Mouse (Mus musculus): ENCODE results near the gene Tdo2. TPM values are rescaled to one million over a fixed set of nuclear protein-coding genes. Genes with fewer than 3 reads are reported as not detected.

Tdo2 gene
- 10 to 100 TPM; 29.6 to 65.4 TPM for total RNA-seq (2021)
- long read RNA-seq, experiment 1, transcript Tdo2-201 (12 exons, 3,431 nt), result major isoform, 76 of 83 reads
- long read RNA-seq, experiment 1, partial matches to known transcripts, result 3 of 83 reads
- long read RNA-seq, experiment 1, other reads (novel, unspliced or antisense), result 4 of 83 reads
- long read RNA-seq, experiment 2, partial matches to known transcripts, result 0 of 3 reads
- long read RNA-seq, experiment 2, other reads (novel, unspliced or antisense), result 0 of 3 reads

DNA sequence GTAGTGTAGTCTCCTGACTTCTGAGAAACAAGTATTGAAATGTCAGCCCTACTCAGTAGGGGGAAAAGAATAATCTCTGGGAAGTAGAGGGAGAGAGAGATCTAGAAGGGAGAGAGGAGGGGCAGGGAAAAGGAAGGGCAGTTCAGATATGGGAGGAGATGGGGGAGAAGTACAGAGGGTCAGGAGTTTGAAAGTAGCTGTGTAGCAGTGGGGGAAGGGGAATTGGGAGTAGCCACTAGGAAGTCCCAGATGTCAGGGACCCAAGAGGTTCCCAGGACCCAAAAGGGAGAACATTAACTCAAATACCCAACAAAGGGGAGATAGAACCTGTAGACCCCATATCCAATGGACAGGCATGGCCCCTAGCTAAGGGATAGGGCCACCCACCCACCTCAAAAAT is at the start of gene Tdo2:
Gene Tdo2, minus strand, starts transcription at position 101 of the 400 bp plus-strand sequence.
- no peak for DNase-seq

DNA sequence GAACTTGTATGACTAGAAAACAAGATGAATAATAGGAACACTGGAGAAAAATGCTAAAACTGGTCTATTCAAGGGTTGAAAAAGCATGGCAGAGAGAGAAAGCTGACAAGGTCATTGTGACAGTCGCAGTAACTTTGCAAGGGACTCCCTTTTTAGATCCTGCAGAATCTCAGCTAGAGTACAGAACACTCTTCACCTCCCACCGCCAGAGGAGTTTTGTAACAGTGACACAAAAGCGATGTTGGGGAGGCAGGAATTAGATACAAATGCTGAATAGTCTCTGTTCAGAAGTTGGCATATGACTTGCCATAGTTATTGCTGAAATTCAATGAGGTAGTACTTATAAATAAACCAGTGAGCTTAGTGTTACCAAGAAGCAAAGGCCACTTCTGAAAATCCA is 47.1 kb upstream of the Tdo2 start:
- no peak for DNase-seq

- DNase-seq, result no peak
These were observed 46.5 kb upstream of the Tdo2 start for GRCm38 (mm10) chr3:82022421-82022920.

GRCm38 (mm10) chr3:82014148-82014703 is 38.2 kb upstream of the Tdo2 start:
- no peak for DNase-seq

GRCm38 (mm10) chr3:82007002-82007401 is 31.0 kb upstream of the Tdo2 start:
- DNase-seq, result no peak

GRCm38 (mm10) chr3:81995988-81996387 is 20.0 kb upstream of the Tdo2 start:
- DNase-seq, result peak; percentile 32

GRCm38 (mm10) chr3:81995371-81995770 is 19.4 kb upstream of the Tdo2 start:
- DNase-seq, result no peak

DNA sequence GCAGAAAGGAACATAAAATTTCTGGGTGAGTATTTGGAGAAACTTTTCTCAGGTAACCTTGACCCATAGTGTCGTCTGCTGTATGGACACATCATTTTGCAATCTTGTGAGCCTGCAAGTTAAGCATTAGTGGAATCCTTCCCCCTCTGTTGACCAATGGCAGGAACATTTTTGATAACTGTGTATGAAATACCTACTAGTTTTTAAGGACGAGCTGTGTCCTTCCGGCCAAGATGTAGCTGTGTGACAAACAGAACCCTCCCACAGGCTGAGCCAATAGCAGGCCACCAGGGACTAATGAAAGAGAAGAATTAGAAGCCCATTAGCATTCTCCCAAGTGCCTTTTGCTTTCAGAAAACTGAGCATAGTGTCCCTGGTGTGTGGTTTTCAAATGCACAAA is 14.5 kb upstream of the Tdo2 start:
- DNase-seq, result no peak

- no peak for DNase-seq
These were observed 13.7 kb upstream of the Tdo2 start for GRCm38 (mm10) chr3:81989692-81990141.

DNA sequence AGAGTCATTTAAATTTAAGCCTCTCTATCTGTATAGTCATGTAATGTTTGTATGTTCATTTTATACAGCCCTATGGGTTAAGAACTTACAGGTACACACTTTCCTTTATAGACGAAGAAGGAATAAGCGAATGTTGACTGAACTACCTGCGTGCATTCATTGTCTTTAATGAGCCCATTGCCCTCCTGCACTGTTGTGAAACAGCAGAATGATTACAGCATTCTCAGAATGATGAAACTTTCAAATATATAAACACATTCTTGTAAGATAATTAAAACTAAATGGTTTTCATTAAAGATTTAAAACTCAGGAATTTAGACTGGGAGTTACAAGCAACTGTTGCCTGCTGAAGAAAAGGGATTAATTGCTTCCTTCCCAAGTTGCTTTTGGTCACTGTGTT is 11.6 kb upstream of the Tdo2 start:
- no peak for DNase-seq

GRCm38 (mm10) chr3:81986103-81986502 is 10.1 kb upstream of the Tdo2 start:
- no peak for DNase-seq

DNA sequence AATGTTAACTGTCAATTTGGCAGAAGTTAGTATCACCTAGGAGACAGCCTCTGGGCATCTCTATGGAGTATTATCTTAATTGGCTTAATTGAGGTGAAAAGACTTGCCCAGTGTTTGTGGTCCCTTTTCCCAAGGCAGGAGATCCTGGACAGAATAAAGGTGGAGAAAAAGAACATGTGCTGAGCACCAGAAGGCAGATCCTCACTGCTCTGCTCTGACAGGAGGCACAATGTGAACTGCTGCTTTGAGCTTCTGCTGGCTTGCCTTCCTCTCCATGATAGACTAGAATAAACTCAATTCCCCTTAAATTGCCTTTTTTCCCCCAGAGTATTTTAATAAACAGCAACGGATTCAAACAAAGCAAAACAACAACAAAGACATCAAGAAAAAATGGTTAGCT is 9.1 kb upstream of the Tdo2 start:
- no peak for DNase-seq

DNA sequence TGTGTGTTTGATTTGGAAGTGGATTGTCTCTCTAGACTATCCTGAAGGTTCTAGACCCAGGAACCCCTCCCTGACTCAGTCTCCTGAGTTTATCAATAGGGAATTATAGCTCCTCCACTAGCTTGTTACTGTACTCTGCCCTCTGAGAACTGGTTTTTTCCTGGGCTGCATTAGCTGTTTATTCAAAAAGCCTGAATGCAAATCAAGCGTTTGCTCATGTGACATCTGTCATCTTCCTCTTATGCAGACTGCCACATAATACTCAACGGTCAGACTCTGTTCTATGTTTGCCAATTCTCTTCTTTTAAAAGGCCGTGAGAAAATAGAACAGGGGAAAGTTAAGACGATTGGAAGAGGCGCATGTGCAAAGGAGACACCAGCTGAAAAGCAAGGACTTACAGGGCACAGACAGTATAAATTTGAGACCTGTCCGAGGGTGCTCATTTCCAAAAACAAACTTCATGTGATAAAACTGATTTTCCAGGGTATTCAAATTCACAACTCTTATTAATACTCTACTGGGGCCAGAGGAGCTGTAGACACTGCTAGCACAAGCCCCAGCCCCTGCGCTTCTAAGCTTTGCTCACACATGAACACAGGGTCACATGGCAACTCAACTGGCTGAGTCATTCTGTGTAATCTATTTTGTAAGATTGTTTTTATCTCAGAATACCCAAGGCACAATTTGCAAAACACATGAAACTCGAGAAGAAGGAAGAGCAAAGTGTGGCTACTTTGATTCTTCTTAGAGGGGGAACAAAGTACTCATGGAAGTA is 7.3 kb upstream of the Tdo2 start:
- DNase-seq, result peak; percentile 29

GRCm38 (mm10) chr3:81981990-81982389 is 6.0 kb upstream of the Tdo2 start, which contains the start of gene Asic5:
TSS of gene Asic5 (plus strand) at chr3:81982290.
- no peak for DNase-seq

GRCm38 (mm10) chr3:81981576-81981975 is 5.6 kb upstream of the Tdo2 start:
- DNase-seq, result no peak

GRCm38 (mm10) chr3:81975607-81976006 is 395 bp downstream of the Tdo2 start:
- DNase-seq, result no peak

DNA sequence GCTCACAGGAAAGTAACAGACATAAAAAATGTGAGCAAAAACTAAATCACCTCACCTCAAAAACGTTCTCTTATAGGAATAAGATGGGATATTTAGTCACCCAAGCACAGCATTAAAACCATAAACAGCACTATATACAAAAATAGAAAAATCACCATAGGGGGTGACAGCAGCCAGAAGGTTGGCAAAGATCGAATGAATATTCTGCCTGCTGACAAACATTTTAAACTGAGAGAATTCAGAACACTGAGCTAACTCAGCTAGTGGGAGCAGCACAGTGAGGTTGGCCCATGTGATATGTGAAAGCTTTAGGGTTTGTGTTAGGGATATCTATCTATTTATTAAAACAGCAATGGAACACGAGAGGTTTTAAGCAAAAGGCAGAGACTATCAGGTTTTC is 11.4 kb downstream of the Tdo2 start:
- DNase-seq, result no peak

DNA sequence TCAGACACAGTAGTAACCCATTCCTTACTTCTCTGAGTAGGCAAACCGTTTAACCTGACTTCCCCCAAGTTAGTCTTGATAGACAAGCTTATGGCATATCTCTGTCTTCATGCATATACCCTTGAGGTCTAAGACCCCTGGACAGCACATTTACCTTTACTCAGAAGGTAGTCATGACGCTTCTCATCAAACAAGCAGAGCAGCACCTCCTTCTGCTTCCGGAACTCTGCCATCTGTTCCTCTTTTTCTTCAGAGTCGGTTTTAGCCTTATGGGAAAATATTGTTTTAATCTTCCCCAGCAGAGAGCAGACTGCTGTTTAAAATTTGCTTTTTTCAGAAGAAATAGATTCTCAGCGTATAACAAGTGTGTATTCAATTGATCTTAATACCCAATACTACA is 12.2 kb downstream of the Tdo2 start:
- DNase-seq, result no peak

DNA sequence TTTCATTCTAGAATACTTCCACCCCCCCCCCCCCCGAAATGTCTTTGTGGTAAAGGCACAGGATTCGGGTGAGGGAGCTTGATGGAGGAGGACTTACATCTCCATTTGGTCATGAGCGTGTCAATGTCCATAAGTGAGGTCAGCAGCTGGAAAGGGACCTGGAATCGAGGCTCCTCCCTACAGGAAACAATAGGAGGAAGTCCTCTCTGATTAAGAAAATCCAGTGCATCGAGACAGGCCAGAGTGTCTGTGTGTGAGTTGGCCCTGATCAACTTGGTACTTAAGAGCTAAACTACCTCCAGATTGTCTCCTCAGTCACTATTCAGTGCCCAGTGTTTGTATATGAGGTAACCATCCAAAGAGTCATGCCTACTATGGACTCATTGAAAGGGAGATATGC is 14.7 kb downstream of the Tdo2 start:
- DNase-seq, result no peak

GRCm38 (mm10) chr3:81957484-81957883 is 18.5 kb downstream of the Tdo2 start:
- no peak for DNase-seq

DNA sequence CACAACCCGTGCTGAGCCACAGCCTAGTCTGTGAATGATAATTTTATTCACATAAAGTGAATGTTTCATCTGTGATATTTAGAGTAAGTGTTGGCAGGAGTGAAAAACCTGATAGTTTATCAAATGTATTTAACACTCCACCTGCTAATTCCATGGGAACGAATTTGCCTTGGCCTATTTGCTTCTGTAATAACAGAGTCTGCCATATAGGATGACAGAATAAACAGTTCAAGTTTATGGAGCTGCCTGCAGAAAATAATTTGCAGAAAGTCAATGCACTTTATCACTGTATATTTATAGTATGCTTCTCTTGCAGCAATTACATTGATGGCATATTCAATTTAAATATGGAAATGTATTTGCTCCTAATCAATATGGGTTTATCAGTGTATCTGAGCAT is 24.2 kb downstream of the Tdo2 start:
- DNase-seq, result no peak

- no peak for DNase-seq
These were observed 27.0 kb downstream of the Tdo2 start for GRCm38 (mm10) chr3:81949048-81949447.

DNA sequence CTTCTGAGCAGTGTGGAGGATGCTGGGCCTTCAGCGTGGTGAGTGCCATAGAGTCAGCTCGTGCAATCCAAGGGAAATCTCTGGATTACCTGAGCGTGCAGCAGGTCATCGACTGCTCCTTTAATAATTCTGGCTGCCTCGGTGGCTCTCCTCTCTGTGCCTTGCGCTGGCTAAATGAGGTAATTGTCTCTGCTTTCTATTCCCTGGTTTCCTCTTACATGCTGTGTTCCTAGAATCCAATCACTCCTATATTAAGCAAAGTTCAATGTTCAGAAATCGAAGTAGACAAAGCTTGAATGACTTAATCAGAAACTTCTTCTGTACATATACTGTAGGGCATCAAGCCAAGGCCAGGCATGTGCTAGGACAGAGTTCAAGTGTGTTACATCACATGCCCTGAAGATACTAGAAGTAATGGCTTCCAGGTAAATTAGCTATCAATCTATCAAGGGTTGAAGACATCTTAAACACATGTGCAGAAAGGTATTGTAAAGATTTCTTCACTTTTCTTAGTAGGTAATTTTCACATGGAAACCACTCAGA is 31.1 kb downstream of the Tdo2 start:
- no peak for DNase-seq
